Mouse (Mus musculus) gastrocnemius, adult 2 months (tissue): ENCODE results near the gene Sox8. TPM values are rescaled to one million over a fixed set of nuclear protein-coding genes. Genes with fewer than 3 reads are reported as not detected.
A peak's percentile ranks its signal among the peaks of the same experiment; 100 is the strongest.

Experiments used
- DNase-seq: peaks from one replicate; pipeline ENCODE4 v3.0.0; 2022
- H3K27ac ChIP-seq: fragments of 200-600 bp; 2 replicates; pipeline ENCODE4 v1.8.1; 2022; ENCODE audit warnings: mild to moderate bottlenecking
- H3K4me3 ChIP-seq: fragments of 200-600 bp; 2 replicates; pipeline ENCODE4 v1.8.1; 2022; ENCODE audit warnings: mild to moderate bottlenecking, moderate library complexity
- CTCF ChIP-seq: fragments of 200-600 bp; IDR thresholded peaks from 2 replicates; pipeline ENCODE4 v1.8.1; 2022; ENCODE audit warnings: antibody characterized with exemption, mild to moderate bottlenecking, moderate library complexity
- intact Hi-C: fragments of 180-260 bp; cut with DNase I; formaldehyde crosslinking; loops from one replicate; pipeline ENCODE4 v1.15.1; 2025
- total RNA-seq, 2 experiments: library from RNA; stranded (reverse); gene quantifications; 2 replicates each; pipeline ENCODE4 v1.2.3; 2021

Gene Sox8
- total RNA-seq, 2 experiments from 2014 or later = 0.92 to 1.1 TPM

- no peak for DNase-seq
- H3K27ac ChIP-seq = peak overlapping the region; percentile 54
- no peak overlapping the region for H3K4me3 ChIP-seq
- intact Hi-C loops = no loop called here
- no peak for TF ChIP-seq CTCF
Measured at GRCm38 (mm10) chr17:25561223-25562028, 9.1 kb downstream of the Sox8 start.

GRCm38 (mm10) chr17:25560554-25561222, 9.8 kb downstream of the Sox8 start:
- intact Hi-C loops = no loop called here
- DNase-seq = no peak
- Histone ChIP-seq H3K4me3 (no peak overlapping the region), H3K27ac (peak overlapping the region; percentile 54)
- TF ChIP-seq CTCF = no peak

- intact Hi-C loops = loop anchor here (5.0 kb wide), 1 partner anchor 47 kb away; no protein-coding TSS in a partner anchor
- TF ChIP-seq CTCF = no peak
- no peak overlapping the region for H3K27ac ChIP-seq
- DNase-seq = no peak
- no peak overlapping the region for H3K4me3 ChIP-seq
Measured at GRCm38 (mm10) chr17:25559634-25560033, 10.9 kb downstream of the Sox8 start.

- Histone ChIP-seq H3K27ac (peak overlapping the region; percentile 62), H3K4me3 (peak overlapping the region; percentile 49)
- DNase-seq = no peak
- no peak for TF ChIP-seq CTCF
- intact Hi-C loops = loop anchor here (5.0 kb wide), 1 partner anchor 44 kb away; no protein-coding TSS in a partner anchor
Measured at GRCm38 (mm10) chr17:25556630-25557354, 13.7 kb downstream of the Sox8 start.

DNA sequence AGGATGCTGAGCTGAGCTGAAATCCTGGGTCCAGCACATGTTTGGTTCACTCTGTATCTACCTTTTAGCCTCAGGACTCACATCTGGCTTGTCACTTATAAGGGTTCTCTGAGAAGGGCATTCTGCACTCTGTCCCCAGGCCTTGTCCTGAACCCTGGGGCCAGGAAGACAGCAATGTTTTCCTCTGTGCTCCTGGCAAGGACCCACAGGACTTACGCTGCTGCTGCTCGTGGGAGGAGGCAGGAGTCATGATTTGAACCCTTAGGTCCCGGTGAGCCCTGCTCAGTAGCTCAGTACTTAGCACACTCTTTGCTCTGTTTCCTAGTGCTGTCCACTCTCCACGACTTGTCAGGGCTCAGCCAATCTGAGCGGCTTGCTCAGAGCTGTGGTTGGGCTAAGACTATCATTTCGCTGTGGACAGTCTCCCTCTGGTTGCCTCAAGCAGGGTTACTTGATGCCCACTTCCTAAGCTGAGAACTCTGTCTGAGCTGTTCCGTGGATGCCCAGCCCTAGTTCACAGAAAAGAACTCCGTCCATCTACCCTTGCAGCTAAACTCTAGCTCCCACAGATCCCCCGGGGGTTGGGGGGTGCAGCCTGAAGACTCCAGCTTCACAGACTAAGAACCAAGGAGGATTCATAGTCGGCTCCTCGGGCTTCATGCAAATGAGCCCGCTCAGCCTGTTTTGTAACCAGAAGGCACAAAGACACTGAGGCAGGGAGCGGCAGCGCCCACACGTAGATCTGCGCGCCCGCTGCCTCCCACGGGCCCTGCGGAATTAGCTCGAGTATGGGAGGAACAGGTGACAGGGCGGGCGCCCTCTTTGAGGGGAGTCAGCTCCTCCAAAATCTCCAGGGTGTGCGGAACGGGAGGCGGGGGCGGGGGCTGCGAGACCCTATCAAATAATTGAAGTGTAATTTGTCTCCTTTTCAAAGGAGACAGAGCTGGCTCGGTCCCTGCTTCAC, 14.5 kb downstream of the Sox8 start:
- DNase-seq = peak; percentile 46
- intact Hi-C loops = loop anchor here (5.0 kb wide), 1 partner anchor 44 kb away; no protein-coding TSS in a partner anchor
- no peak for TF ChIP-seq CTCF
- H3K27ac ChIP-seq = peak overlapping the region; percentile 62
- peak overlapping the region; percentile 49 for H3K4me3 ChIP-seq

- TF ChIP-seq CTCF = no peak
- H3K27ac ChIP-seq = peak overlapping the region; percentile 62
- no peak overlapping the region for H3K4me3 ChIP-seq
- DNase-seq = no peak
- intact Hi-C loops = loop anchor here (5.0 kb wide), 1 partner anchor 43 kb away; no protein-coding TSS in a partner anchor
Measured at GRCm38 (mm10) chr17:25555159-25555558, 15.3 kb downstream of the Sox8 start.

DNA sequence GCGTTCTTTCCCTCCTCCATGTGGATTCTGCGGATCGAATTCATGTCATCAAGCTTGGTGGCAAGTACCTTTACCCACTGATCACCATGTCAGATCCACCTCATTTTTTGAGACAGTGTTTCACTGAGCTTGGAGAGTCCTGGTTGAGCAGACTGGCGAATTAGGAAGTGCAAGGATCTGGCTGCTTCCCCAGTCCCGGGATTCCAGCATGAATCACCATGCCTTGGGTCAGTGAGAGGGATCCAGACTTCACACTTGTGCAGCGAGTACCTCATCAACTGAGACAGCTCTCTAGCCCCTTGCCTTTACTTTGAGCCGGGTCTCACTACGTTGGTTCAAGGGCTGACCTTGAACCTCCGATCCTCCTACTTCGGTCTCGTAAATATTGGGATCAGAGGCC, 19.2 kb downstream of the Sox8 start:
- intact Hi-C loops = no loop called here
- no peak for DNase-seq
- no peak overlapping the region for H3K4me3 ChIP-seq
- TF ChIP-seq CTCF = no peak
- no peak overlapping the region for H3K27ac ChIP-seq

- no peak overlapping the region for H3K27ac ChIP-seq
- no peak for TF ChIP-seq CTCF
- intact Hi-C loops = no loop called here
- no peak for DNase-seq
- no peak overlapping the region for H3K4me3 ChIP-seq
Measured at GRCm38 (mm10) chr17:25550020-25550419, 20.5 kb downstream of the Sox8 start.

DNA sequence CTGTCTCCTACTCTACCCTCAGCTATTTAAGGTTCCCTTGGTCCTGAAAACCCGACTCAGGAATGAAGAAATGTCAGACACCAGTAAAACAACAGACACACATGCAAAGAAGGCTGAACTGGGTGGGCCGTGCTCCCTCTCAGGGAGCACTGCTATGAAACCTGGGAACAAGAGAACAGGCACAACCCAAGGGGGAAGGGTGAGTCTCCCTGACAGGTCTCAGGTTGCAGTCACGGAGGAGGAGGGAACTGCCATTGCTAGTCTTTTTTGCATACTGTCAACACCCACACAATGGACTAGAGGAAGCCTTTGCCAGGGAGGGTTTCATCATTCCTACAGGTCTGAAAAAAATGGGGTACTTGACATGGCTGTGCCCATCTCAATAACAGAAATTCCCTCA, 23.5 kb downstream of the Sox8 start:
- H3K27ac ChIP-seq = no peak overlapping the region
- no peak for DNase-seq
- TF ChIP-seq CTCF = no peak
- intact Hi-C loops = no loop called here
- H3K4me3 ChIP-seq = no peak overlapping the region

DNA sequence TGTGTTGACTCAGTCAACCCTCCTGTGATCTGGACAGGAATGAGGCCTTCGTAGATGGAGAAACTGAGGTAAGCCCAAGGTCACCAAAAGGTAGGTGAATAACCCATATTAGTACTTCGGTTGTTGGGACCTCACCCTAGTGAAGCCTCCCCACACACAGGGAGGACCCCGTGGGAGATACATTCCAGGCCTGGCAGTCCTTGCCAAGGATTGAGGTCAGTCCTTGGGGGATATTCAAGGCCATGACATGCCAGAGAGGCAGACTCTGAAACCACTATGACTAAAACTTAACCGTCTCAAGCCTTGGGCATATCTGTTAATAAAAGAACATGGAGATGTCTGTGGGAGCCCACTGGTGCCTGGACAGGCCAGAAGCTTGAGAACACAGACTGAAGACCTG, 28.7 kb downstream of the Sox8 start:
- no peak for DNase-seq

GRCm38 (mm10) chr17:25540731-25541130, 29.8 kb downstream of the Sox8 start:
- no peak for DNase-seq
- TF ChIP-seq CTCF = no peak
- H3K27ac ChIP-seq = 0 out of 2 replicates have a peak overlapping the region, but pooled peaks have one; percentile 41
- intact Hi-C loops = no loop called here
- H3K4me3 ChIP-seq = no peak overlapping the region

More for the DNA sequence above, 28.7 kb downstream of the Sox8 start:
- intact Hi-C loops = no loop called here
- TF ChIP-seq CTCF = no peak
- Histone ChIP-seq H3K4me3 (no peak overlapping the region), H3K27ac (no peak overlapping the region)
